In genomic region chr5:102767058-102767444, GRCm38 (mm10) we compare ENCODE assay signal across 18 mouse cellular contexts.
DNase-seq lines count a peak whose midpoint lies in the region; ATAC-seq and TF ChIP-seq lines count a peak whose summit lies in the region.
"Had no signal": no experiment of that assay in that cellular context is flagged by ENCODE, and none has a peak within 500 bp of the region (broad histone marks: within the 10 kb centered on the region; RNA-seq: fewer than 3 reads in every experiment).

No protein-coding gene starts in this region.

- H3K4me1 ChIP-seq in heart, embryonic 16.5 days (ENCODE audit: control insufficient read depth, insufficient read depth, low read length), result peaks cover 17% of the 10 kb centered on the region
- peaks cover 3% of the 10 kb centered on the region for H3K4me1 ChIP-seq in heart, adult 2 months (ENCODE audit: control insufficient read depth, insufficient read depth, low read length)
- H3K4me1 ChIP-seq in kidney, embryonic 15.5 days, result peaks cover 36% of the 10 kb centered on the region

- no peak for TF ChIP-seq CTCF in heart, adult 2 months (IDR thresholded peaks at IDR 0.05)

- intact Hi-C loops in heart, postnatal 36 days (cut with DNase I), result loop anchor here (5.0 kb wide), 3 partner anchors 60 to 105 kb away; no protein-coding TSS in a partner anchor
- intact Hi-C loops in heart, adult 2 months (cut with DNase I), result loop anchor here (5.0 kb wide), 2 partner anchors 65 to 105 kb away; no protein-coding TSS in a partner anchor

- H3K79me2 ChIP-seq in heart, adult 2 months (replicated peaks; ENCODE audit: control insufficient read depth, insufficient read depth, low read length), result no peaks in the 10 kb centered on the region

- no peaks in the 10 kb centered on the region for H3K36me3 ChIP-seq in heart, embryonic 16.5 days (ENCODE audit: control insufficient read depth, insufficient read depth)
- no peaks in the 10 kb centered on the region for H3K36me3 ChIP-seq in heart, adult 2 months (ENCODE audit: control insufficient read depth, insufficient read depth, low read length)
- H3K36me3 ChIP-seq in kidney, embryonic 15.5 days, result no peaks in the 10 kb centered on the region
- H3K36me3 ChIP-seq: forebrain, embryonic 10.5 days; hindbrain, embryonic 12.5 days; midbrain, embryonic 15.5 days had no signal

- H3K9me3 ChIP-seq in heart, embryonic 16.5 days (replicated peaks; ENCODE audit: control insufficient read depth, low read length), result no peaks in the 10 kb centered on the region
- no peaks in the 10 kb centered on the region for H3K9me3 ChIP-seq in kidney, embryonic 15.5 days (replicated peaks)
- H3K9me3 ChIP-seq: forebrain, embryonic 10.5 days; hindbrain, embryonic 12.5 days; midbrain, embryonic 15.5 days had no signal

- peak overlapping the region; percentile 40 for H3K27ac ChIP-seq in heart, embryonic 16.5 days (ENCODE audit: low read length)
- no peak overlapping the region for H3K27ac ChIP-seq in heart, adult 2 months
- H3K27ac ChIP-seq in kidney, embryonic 15.5 days, result peak overlapping the region; percentile 87
- H3K27ac ChIP-seq: forebrain, embryonic 10.5 days; hindbrain, embryonic 12.5 days; midbrain, embryonic 15.5 days; stomach, postnatal 0 days had no signal

- no peak for TF ChIP-seq EP300 in heart, adult 2 months (IDR thresholded peaks at IDR 0.05; ENCODE audit: insufficient read depth, low read depth, low read length)

- H3K9ac ChIP-seq in heart, embryonic 16.5 days (ENCODE audit: low read length), result no peak overlapping the region
- H3K9ac ChIP-seq in heart, adult 2 months (ENCODE audit: low read depth, low read length), result no peak overlapping the region
- no peak overlapping the region for H3K9ac ChIP-seq in kidney, embryonic 15.5 days
- H3K9ac ChIP-seq: forebrain, postnatal 0 days; hindbrain, embryonic 12.5 days; midbrain, embryonic 15.5 days had no signal

- H3K4me3 ChIP-seq in heart, embryonic 16.5 days (ENCODE audit: low read length), result no peak overlapping the region
- no peak overlapping the region for H3K4me3 ChIP-seq in heart, adult 2 months
- H3K4me3 ChIP-seq in kidney, embryonic 15.5 days (replicated peaks), result no peak overlapping the region
- H3K4me3 ChIP-seq: forebrain, embryonic 10.5 days; hindbrain, embryonic 12.5 days; midbrain, embryonic 15.5 days had no signal

- no peak for TF ChIP-seq POLR2A in heart, adult 2 months (IDR thresholded peaks at IDR 0.05; ENCODE audit: insufficient read depth, low read depth, low read length)

- H3K4me2 ChIP-seq in heart, embryonic 16.5 days (ENCODE audit: low read depth, low read length), result no peak overlapping the region
- no peak overlapping the region for H3K4me2 ChIP-seq in kidney, embryonic 15.5 days
- H3K4me2 ChIP-seq: hindbrain, embryonic 12.5 days; liver, embryonic 11.5 days; midbrain, embryonic 15.5 days had no signal

- peak; percentile 69 for DNase-seq in heart, adult 11 months
- no peak for DNase-seq in heart, postnatal 36 days
- no peak for DNase-seq in heart, adult 2 months
- DNase-seq in kidney, postnatal 4 days, result peak; percentile 35 to 59
- no peak for DNase-seq in right cerebral cortex, adult 2 months (ENCODE audit: low spot score in 2 of 2)
- DNase-seq: cerebellum, adult 11 months; embryo, embryonic 11 days had no signal

- no peaks in the 10 kb centered on the region for H3K27me3 ChIP-seq in heart, embryonic 16.5 days (ENCODE audit: control insufficient read depth, insufficient read depth, low read length)
- H3K27me3 ChIP-seq in heart, adult 2 months (ENCODE audit: control insufficient read depth, insufficient read depth, low read length), result no peaks in the 10 kb centered on the region
- H3K27me3 ChIP-seq in kidney, embryonic 15.5 days, result no peaks in the 10 kb centered on the region
- H3K27me3 ChIP-seq: hindbrain, embryonic 12.5 days; midbrain, embryonic 15.5 days had no signal

- 71% methylated on average over 4 of the region's 4 CpGs for WGBS in heart, embryonic 16.5 days
- WGBS in heart, adult 2 months, result 85% methylated on average over 4 of the region's 4 CpGs
- WGBS in kidney, embryonic 15.5 days, result 53% methylated on average over 4 of the region's 4 CpGs

- ATAC-seq in heart, embryonic 16.5 days (replicated peaks; ENCODE audit: extremely low read depth, insufficient read depth, low FRiP score), result no peak
- peak; percentile 62 for ATAC-seq in kidney, embryonic 15.5 days (replicated peaks; ENCODE audit: low FRiP score)
- no peak for ATAC-seq in monocyte, adult 5-6 weeks (replicated peaks; ENCODE audit: insufficient number of reproducible peaks, low FRiP score, low TSS enrichment, poor library complexity, severe bottlenecking)
- ATAC-seq: activated CD4-positive, CD25-positive, alpha-beta regulatory T cell, adult 4 months; forebrain, postnatal 0 days; inflammation-experienced regulatory T-cells, adult 6 months; midbrain, embryonic 15.5 days had no signal

Comparison
In these comparisons a context has a peak if more than half of its experiments do, and no peak if none do; other contexts are left out.
1. DNase-seq: peak in heart, adult 11 months (single experiment) and kidney, postnatal 4 days (2 of 2); none in heart, postnatal 36 days (0 of 2), heart, adult 2 months (0 of 2) and right cerebral cortex, adult 2 months (0 of 2).